Mouse (Mus musculus): Measurements from ENCODE around the gene Nme2. TPM values are rescaled to one million over a fixed set of nuclear protein-coding genes. Genes with fewer than 3 reads are reported as not detected.
"Not testable (repeated sequence)": the region's sequence is repeated elsewhere in the genome, so short reads cannot be mapped to it uniquely, and the experiment has no call there.

Nme2 gene
- polyA plus RNA-seq, 1 experiment from 2014 or later, result 262 TPM

- not testable (repeated sequence) for H3K27me3 ChIP-seq; H3K9ac ChIP-seq; H3K27ac ChIP-seq; H3K4me2 ChIP-seq; H3K4me1 ChIP-seq; H3K9me3 ChIP-seq (replicated peaks); ATAC-seq (replicated peaks; ENCODE audit: low FRiP score); H3K4me3 ChIP-seq (replicated peaks)
- peaks cover 86% of the 10 kb centered on the region for H3K36me3 ChIP-seq
- 91% methylated on average over 2 of the region's 2 CpGs for WGBS
Measured at GRCm38 (mm10) chr11:93915019-93915418, 41.0 kb downstream of the Nme2 start.

GRCm38 (mm10) chr11:93911603-93912002 is 44.5 kb downstream of the Nme2 start:
- H3K4me3 ChIP-seq (replicated peaks), result no peak overlapping the region
- no peak overlapping the region for H3K27ac ChIP-seq
- H3K36me3 ChIP-seq, result peaks cover 85% of the 10 kb centered on the region
- no peaks in the 10 kb centered on the region for H3K9me3 ChIP-seq (replicated peaks)
- H3K27me3 ChIP-seq, result no peaks in the 10 kb centered on the region
- ATAC-seq (replicated peaks; ENCODE audit: low FRiP score), result no peak
- no peaks in the 10 kb centered on the region for H3K4me1 ChIP-seq
- no peak overlapping the region for H3K9ac ChIP-seq
- H3K4me2 ChIP-seq, result no peak overlapping the region
- 88% methylated on average over 3 of the region's 3 CpGs for WGBS

- Histone ChIP-seq H3K36me3 (peaks cover 81% of the 10 kb centered on the region), H3K9me3 (replicated peaks) (no peaks in the 10 kb centered on the region), H3K27me3 (no peaks in the 10 kb centered on the region), H3K9ac (no peak overlapping the region), H3K27ac (no peak overlapping the region), H3K4me3 (replicated peaks) (no peak overlapping the region), H3K4me1 (no peaks in the 10 kb centered on the region), H3K4me2 (no peak overlapping the region)
- 89% methylated on average over 9 of the region's 9 CpGs for WGBS
- ATAC-seq (replicated peaks; ENCODE audit: low FRiP score), result no peak
Measured at GRCm38 (mm10) chr11:93908829-93909228, 47.2 kb downstream of the Nme2 start.

- H3K4me2 ChIP-seq, result no peak overlapping the region
- H3K4me3 ChIP-seq (replicated peaks), result no peak overlapping the region
- no peaks in the 10 kb centered on the region for H3K4me1 ChIP-seq
- no peaks in the 10 kb centered on the region for H3K27me3 ChIP-seq
- no peak overlapping the region for H3K9ac ChIP-seq
- ATAC-seq (replicated peaks; ENCODE audit: low FRiP score), result no peak
- peaks cover 76% of the 10 kb centered on the region for H3K36me3 ChIP-seq
- H3K9me3 ChIP-seq (replicated peaks), result no peaks in the 10 kb centered on the region
- 88% methylated on average over 3 of the region's 3 CpGs for WGBS
- no peak overlapping the region for H3K27ac ChIP-seq
Measured at GRCm38 (mm10) chr11:93907839-93908238, 48.2 kb downstream of the Nme2 start.

- no peak overlapping the region for H3K27ac ChIP-seq
- no peaks in the 10 kb centered on the region for H3K27me3 ChIP-seq
- H3K9me3 ChIP-seq (replicated peaks), result no peaks in the 10 kb centered on the region
- H3K36me3 ChIP-seq, result peaks cover 71% of the 10 kb centered on the region
- no peak overlapping the region for H3K4me2 ChIP-seq
- no peaks in the 10 kb centered on the region for H3K4me1 ChIP-seq
- H3K9ac ChIP-seq, result no peak overlapping the region
- WGBS, result 88% methylated on average over 4 of the region's 4 CpGs
- H3K4me3 ChIP-seq (replicated peaks), result no peak overlapping the region
- ATAC-seq (replicated peaks; ENCODE audit: low FRiP score), result no peak
Measured at GRCm38 (mm10) chr11:93906834-93907233, 49.2 kb downstream of the Nme2 start.

Other genes starting within 250 kb of the Nme2 start
- gene Utp18, start 70.5 kb downstream of the Nme2 start, polyA plus RNA-seq (2015; fragmentation: Nextera tagmentation; extraction: Ambion mirVana), result 29.1 and 30.5 TPM in 2 replicates
- gene Mbtd1, start 70.4 kb downstream of the Nme2 start, polyA plus RNA-seq (2015; fragmentation: Nextera tagmentation; extraction: Ambion mirVana), result 33.3 and 43.0 TPM in 2 replicates
- 462 and 483 TPM in 2 replicates for gene Gm20390, start 12.0 kb upstream of the Nme2 start, polyA plus RNA-seq (2015; fragmentation: Nextera tagmentation; extraction: Ambion mirVana)
- 165 and 172 TPM in 2 replicates for gene Nme1, start 12.3 kb upstream of the Nme2 start, polyA plus RNA-seq (2015; fragmentation: Nextera tagmentation; extraction: Ambion mirVana)
- gene Spag9, start 39.8 kb upstream of the Nme2 start, polyA plus RNA-seq (2015; fragmentation: Nextera tagmentation; extraction: Ambion mirVana), result 35.1 and 37.2 TPM in 2 replicates